Mouse (Mus musculus) inflammation-experienced regulatory T-cells, adult 6 months (primary cell): Measurements from ENCODE around the gene Col1a1. TPM values are rescaled to one million over a fixed set of nuclear protein-coding genes. Genes with fewer than 3 reads are reported as not detected.

ENCODE experiments used
- ATAC-seq: one replicate; pipeline ENCODE4 v1.8.0; 2017
- polyA plus RNA-seq, 3 experiments: library from polyadenylated mRNA; unstranded; fragments of 100-300 nt; shearing (Covaris generic); gene quantifications; one replicate each; pipeline ENCODE4 v1.2.1; 2017

Gene Col1a1
- polyA plus RNA-seq, 3 experiments from 2014 or later: 0.13 to 0.62 (median 0.15) TPM

GRCm38 (mm10) chr11:94997596-94997995, 61.6 kb downstream of the Col1a1 start:
- ATAC-seq: no peak

DNA sequence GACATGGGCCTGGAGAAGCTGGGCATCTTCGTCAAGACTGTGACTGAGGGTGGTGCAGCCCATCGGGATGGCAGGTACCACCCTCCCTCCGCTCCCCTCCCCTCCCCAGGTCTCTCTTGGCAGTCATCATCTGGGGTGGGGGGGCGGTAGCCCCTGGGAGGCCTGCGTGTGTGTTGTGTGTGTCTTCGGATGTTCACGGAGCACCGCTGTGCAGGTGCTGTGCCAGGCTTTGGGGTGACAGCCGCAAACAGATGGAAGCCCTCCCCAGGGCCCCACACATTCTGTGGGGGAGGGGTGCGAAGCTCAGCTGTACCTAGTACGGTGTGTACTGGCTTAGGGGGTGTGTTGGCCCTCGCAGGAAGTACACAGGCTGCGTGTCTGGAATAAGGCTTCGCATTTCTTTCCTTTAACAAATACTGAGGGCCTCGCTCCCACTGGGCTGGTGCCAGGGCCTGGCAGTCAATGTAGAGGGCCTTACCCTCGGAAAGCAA, 62.1 kb downstream of the Col1a1 start:
- peak; percentile 57 for ATAC-seq

GRCm38 (mm10) chr11:95000128-95000527, 64.1 kb downstream of the Col1a1 start:
- no peak for ATAC-seq

- ATAC-seq: peak; percentile 77
These were observed 64.5 kb downstream of the Col1a1 start for GRCm38 (mm10) chr11:95000548-95000947.

GRCm38 (mm10) chr11:95001058-95001457, 65.0 kb downstream of the Col1a1 start:
- no peak for ATAC-seq

DNA sequence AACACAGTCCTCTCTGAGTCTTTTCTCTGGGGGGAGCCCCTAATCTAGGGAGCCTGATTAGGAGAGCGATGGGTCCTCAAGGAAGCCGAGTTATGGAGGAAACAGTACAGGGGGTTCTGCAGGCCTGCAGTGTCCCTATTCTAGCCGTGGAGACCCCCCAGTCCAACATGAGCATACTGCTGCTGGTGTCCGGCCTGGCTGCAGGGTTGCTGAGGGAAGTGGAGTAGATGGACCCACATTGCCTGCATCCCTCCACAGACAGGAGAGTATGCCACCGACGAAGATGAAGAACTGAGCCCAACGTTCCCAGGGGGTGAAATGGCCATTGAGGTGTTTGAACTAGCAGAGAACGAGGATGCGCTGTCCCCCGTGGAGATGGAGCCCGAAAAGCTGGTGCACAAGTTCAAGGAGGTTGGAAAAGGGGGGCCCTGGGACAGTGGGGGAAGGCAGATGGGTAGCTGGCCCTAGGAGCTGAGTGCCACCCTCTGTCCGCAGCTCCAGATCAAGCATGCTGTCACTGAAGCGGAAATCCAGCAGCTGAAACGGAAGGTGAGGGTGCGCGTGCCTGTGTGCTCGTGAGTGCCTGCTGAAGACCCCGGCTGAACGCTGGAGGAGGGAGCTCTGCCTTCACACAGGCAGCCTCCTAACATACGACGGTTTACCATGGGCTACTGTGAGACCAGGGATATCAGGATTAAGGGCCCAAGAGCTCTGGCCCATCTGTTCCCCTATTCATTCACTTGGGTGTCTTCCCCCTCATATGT, 65.7 kb downstream of the Col1a1 start:
- no peak for ATAC-seq

Other genes starting within 250 kb of the Col1a1 start
- not detected for gene Gm11541, start 231.7 kb upstream of the Col1a1 start, polyA plus RNA-seq
- under 1 TPM in 1 of 3 experiments, not detected in 2; 0.42 TPM for gene Cdc34b, start 194.4 kb upstream of the Col1a1 start, polyA plus RNA-seq
- not detected for gene Tmem92, start 153.5 kb upstream of the Col1a1 start, polyA plus RNA-seq
- gene Hils1, start 31.4 kb downstream of the Col1a1 start, polyA plus RNA-seq: not detected
- gene Sgca, start 40.1 kb downstream of the Col1a1 start, polyA plus RNA-seq: not detected
- 10 to 100 TPM; 19.1 to 24.8 (median 24.8) TPM for gene Ppp1r9b, start 54.8 kb downstream of the Col1a1 start, polyA plus RNA-seq
- under 1 TPM; 0.18 to 0.61 (median 0.46) TPM for gene Samd14, start 73.7 kb downstream of the Col1a1 start, polyA plus RNA-seq
- gene Pdk2, start 105.1 kb downstream of the Col1a1 start, polyA plus RNA-seq: 1 to 10 TPM; 2.4 to 9.2 (median 8.2) TPM
- gene Itga3, start 140.6 kb downstream of the Col1a1 start, polyA plus RNA-seq: 1 to 10 TPM in 2 of 3 experiments, under 1 TPM in 1; 0.93 to 2.2 (median 1.0) TPM
- not detected for gene Dlx3, start 183.9 kb downstream of the Col1a1 start, polyA plus RNA-seq
- gene Dlx4, start 210.0 kb downstream of the Col1a1 start, polyA plus RNA-seq: not detected